Mouse (Mus musculus) CH12F3 (cell line): ENCODE measurements around the gene Pabpn1.
"Not testable (repeated sequence)": the region's sequence is repeated elsewhere in the genome, so short reads cannot be mapped to it uniquely, and the experiment has no call there.

ENCODE experiments used
- in situ Hi-C: fragments of 300-500 bp; cut with MboI; formaldehyde crosslinking; loops from 2 replicates; pipeline ENCODE4 v1.14.3; 2020; ENCODE audit warnings: low sequenced_read_pairs

Gene Pabpn1

GRCm38 (mm10) chr14:54935904-54936830 is 43.9 kb downstream of the Pabpn1 start, which contains the start of gene Cmtm5:
TSS of gene Cmtm5 (plus strand) at chr14:54936261.
- in situ Hi-C loops, result no loop called here

- in situ Hi-C loops, result no loop called here
These were observed 44.5 kb downstream of the Pabpn1 start for GRCm38 (mm10) chr14:54936831-54937160.

- in situ Hi-C loops, result no loop called here
These were observed 45.3 kb downstream of the Pabpn1 start for GRCm38 (mm10) chr14:54937361-54938182.

- in situ Hi-C loops, result no loop called here
These were observed 46.3 kb downstream of the Pabpn1 start for GRCm38 (mm10) chr14:54938431-54939219.

GRCm38 (mm10) chr14:54939434-54940175 is 47.3 kb downstream of the Pabpn1 start:
- in situ Hi-C loops, result loop anchor here (5.0 kb wide), 1 partner anchor 37 kb away; no protein-coding TSS in a partner anchor

GRCm38 (mm10) chr14:54940176-54940530 is 47.9 kb downstream of the Pabpn1 start:
- in situ Hi-C loops, result loop anchor here (5.0 kb wide), 1 partner anchor 38 kb away; no protein-coding TSS in a partner anchor

- in situ Hi-C loops, result loop anchor here (5.0 kb wide), 1 partner anchor 39 kb away; no protein-coding TSS in a partner anchor
These were observed 49.0 kb downstream of the Pabpn1 start for GRCm38 (mm10) chr14:54941024-54941978.

GRCm38 (mm10) chr14:54942479-54942878 is 50.2 kb downstream of the Pabpn1 start:
- in situ Hi-C loops, result loop anchor here (5.0 kb wide), 1 partner anchor 40 kb away; no protein-coding TSS in a partner anchor

GRCm38 (mm10) chr14:54943971-54944370 is 51.7 kb downstream of the Pabpn1 start:
- in situ Hi-C loops, result loop anchor here (5.0 kb wide), 1 partner anchor 42 kb away; no protein-coding TSS in a partner anchor

- in situ Hi-C loops, result loop anchor here (5.0 kb wide), 1 partner anchor 43 kb away; no protein-coding TSS in a partner anchor
These were observed 52.6 kb downstream of the Pabpn1 start for GRCm38 (mm10) chr14:54944939-54945338.

GRCm38 (mm10) chr14:54945975-54946704 is 53.8 kb downstream of the Pabpn1 start:
- in situ Hi-C loops, result no loop called here

- in situ Hi-C loops, result not testable (repeated sequence)
These were observed 54.7 kb downstream of the Pabpn1 start for GRCm38 (mm10) chr14:54947008-54947407.
